Mouse (Mus musculus) lung, postnatal 0 days (tissue): ENCODE results near the gene Olfr1369-ps1. TPM values are rescaled to one million over a fixed set of nuclear protein-coding genes. Genes with fewer than 3 reads are reported as not detected.
"Not testable (repeated sequence)": the region's sequence is repeated elsewhere in the genome, so short reads cannot be mapped to it uniquely, and the experiment has no call there.

Experiments
- ATAC-seq: fragments of 200-750 bp; cut with Nextera tagmentation; 2 replicates; pipeline ENCODE4 v1.8.0; 2017; ENCODE audit warnings: moderate library complexity
- DNase-seq: peaks from one replicate; pipeline ENCODE4 v3.0.0-alpha.2; 2016; ENCODE audit warnings: low spot score
- H3K27ac ChIP-seq: fragments of 300-500 bp; sonication (generic); 2 replicates; pipeline ENCODE4 v1.5.1; 2014; ENCODE audit warnings: antibody characterized with exemption, mild to moderate bottlenecking, low read length, mixed read lengths
- H3K27me3 ChIP-seq: fragments of 300-500 bp; sonication (generic); replicated peaks from 2 replicates; pipeline ENCODE4 v1.6.1; 2014; ENCODE audit warnings: low read length, mixed read lengths; ENCODE audit not compliant: insufficient read depth
- H3K36me3 ChIP-seq: fragments of 300-500 bp; sonication (generic); 2 replicates; pipeline ENCODE4 v1.6.1; 2014; ENCODE audit warnings: low read length, mixed read lengths; ENCODE audit not compliant: insufficient read depth
- H3K4me1 ChIP-seq: fragments of 300-500 bp; sonication (generic); 2 replicates; pipeline ENCODE4 v1.6.1; 2014; ENCODE audit warnings: antibody characterized with exemption, low read depth, low read length, mixed read lengths; ENCODE audit not compliant: insufficient read depth
- H3K4me2 ChIP-seq: fragments of 300-500 bp; sonication (generic); replicated peaks from 2 replicates; pipeline ENCODE4 v1.6.1; 2014; ENCODE audit warnings: low read depth, mild to moderate bottlenecking, low read length, moderate library complexity, mixed read lengths
- H3K4me3 ChIP-seq: fragments of 300-500 bp; sonication (generic); 2 replicates; pipeline ENCODE4 v1.5.1; 2014; ENCODE audit warnings: low read depth, low read length
- H3K9ac ChIP-seq: fragments of 300-500 bp; sonication (generic); replicated peaks from 2 replicates; pipeline ENCODE4 v1.6.1; 2014; ENCODE audit warnings: low read depth, mild to moderate bottlenecking
- H3K9me3 ChIP-seq: fragments of 300-500 bp; sonication (generic); 2 replicates; pipeline ENCODE4 v1.6.1; 2016; ENCODE audit warnings: low read length, mixed read lengths
- CTCF ChIP-seq: IDR thresholded peaks from 2 replicates; pipeline ENCODE4 v1.5.1; 2016; ENCODE audit warnings: antibody characterized with exemption, mild to moderate bottlenecking
- EP300 ChIP-seq: IDR thresholded peaks from 2 replicates; pipeline ENCODE4 v1.6.1; 2016; ENCODE audit warnings: antibody characterized with exemption, mild to moderate bottlenecking, control low read depth
- WGBS: fragments of 180-500 bp; shearing (Covaris S2); extraction: QIAGEN DNeasy Blood & Tissue Kit; methylation state at CpG from one replicate; pipeline ENCODE4 v1.1.7; 2014; 5-methylcytosine and 5-hydroxymethylcytosine counted together
- polyA plus RNA-seq: library from polyadenylated mRNA; unstranded; fragments of >200 nt; fragmentation: Nextera tagmentation; extraction: Ambion mirVana; gene quantifications from 2 replicates; pipeline ENCODE4 v1.2.1, GENCODE M21; 2015

The Olfr1369-ps1 gene
- polyA plus RNA-seq, result not detected in 2 replicates

- not testable (repeated sequence) for DNase-seq
- WGBS, result 71% methylated on average over 3 of the region's 3 CpGs
Observed at GRCm38 (mm10) chr13:21111183-21111582, at the start of gene Olfr1369-ps1. Gene Olfr1369-ps1 (plus strand): TSS chr13:21111483.

GRCm38 (mm10) chr13:21066021-21066420, 45.3 kb upstream of the Olfr1369-ps1 start:
- DNase-seq (no peak), ATAC-seq (no peak)
- no peaks in the 10 kb centered on the region for H3K36me3 ChIP-seq
- H3K27me3 ChIP-seq, result no peaks in the 10 kb centered on the region
- H3K4me2 ChIP-seq, result no peak overlapping the region
- no peak for TF ChIP-seq EP300
- TF ChIP-seq CTCF, result no peak
- H3K4me3 ChIP-seq, result no peak overlapping the region
- no peak overlapping the region for H3K27ac ChIP-seq
- H3K9ac ChIP-seq, result no peak overlapping the region
- WGBS, result 73% methylated on average over 2 of the region's 2 CpGs
- H3K9me3 ChIP-seq, result no peaks in the 10 kb centered on the region
- no peaks in the 10 kb centered on the region for H3K4me1 ChIP-seq

More at GRCm38 (mm10) chr13:21111183-21111582, at the start of gene Olfr1369-ps1:
- H3K4me1 ChIP-seq, ATAC-seq, H3K9me3 ChIP-seq, H3K4me2 ChIP-seq, H3K27ac ChIP-seq, H3K36me3 ChIP-seq, H3K4me3 ChIP-seq, H3K27me3 ChIP-seq, H3K9ac ChIP-seq: not testable (repeated sequence)

- no peaks in the 10 kb centered on the region for H3K36me3 ChIP-seq
- no peaks in the 10 kb centered on the region for H3K9me3 ChIP-seq
- H3K4me2 ChIP-seq, result no peak within 1 kb of the TSS
- no peak within 1 kb of the TSS for H3K9ac ChIP-seq
- TF ChIP-seq CTCF (no peak), EP300 (no peak)
- ATAC-seq, result no peak
- H3K4me3 ChIP-seq, result no peak within 1 kb of the TSS
- H3K4me1 ChIP-seq, result no peaks in the 10 kb centered on the region
- DNase-seq, result no peak
- H3K27ac ChIP-seq, result no peak within 1 kb of the TSS
- H3K27me3 ChIP-seq, result no peaks in the 10 kb centered on the region
- WGBS, result 68% methylated on average over 3 of the region's 3 CpGs
Observed at GRCm38 (mm10) chr13:21074847-21075246, 36.4 kb upstream of the Olfr1369-ps1 start, which contains the start of gene Olfr1370. Gene Olfr1370 (minus strand): TSS chr13:21074947.

GRCm38 (mm10) chr13:21082686-21083085, 28.6 kb upstream of the Olfr1369-ps1 start:
- Histone ChIP-seq H3K27ac (no peak overlapping the region), H3K27me3 (no peaks in the 10 kb centered on the region), H3K9ac (no peak overlapping the region), H3K4me2 (no peak overlapping the region), H3K4me3 (no peak overlapping the region), H3K4me1 (no peaks in the 10 kb centered on the region), H3K9me3 (no peaks in the 10 kb centered on the region), H3K36me3 (no peaks in the 10 kb centered on the region)
- 57% methylated on average over 2 of the region's 2 CpGs for WGBS
- no peak for ATAC-seq
- no peak for TF ChIP-seq CTCF
- TF ChIP-seq EP300, result no peak
- DNase-seq, result no peak

- H3K4me1 ChIP-seq, result no peaks in the 10 kb centered on the region
- H3K36me3 ChIP-seq, result no peaks in the 10 kb centered on the region
- H3K4me3 ChIP-seq, result no peak overlapping the region
- WGBS, result 88% methylated on average over 3 of the region's 3 CpGs
- H3K9me3 ChIP-seq, result no peaks in the 10 kb centered on the region
- no peak overlapping the region for H3K4me2 ChIP-seq
- no peak for ATAC-seq
- no peak overlapping the region for H3K9ac ChIP-seq
- DNase-seq, result no peak
- no peak overlapping the region for H3K27ac ChIP-seq
- no peak for TF ChIP-seq EP300
- TF ChIP-seq CTCF, result no peak
- no peaks in the 10 kb centered on the region for H3K27me3 ChIP-seq
Observed at GRCm38 (mm10) chr13:21109759-21110158, 1.5 kb upstream of the Olfr1369-ps1 start.

GRCm38 (mm10) chr13:21110441-21110840, 842 bp upstream of the Olfr1369-ps1 start:
- DNase-seq, result no peak
- Histone ChIP-seq H3K9ac (no peak overlapping the region), H3K27me3 (no peaks in the 10 kb centered on the region), H3K9me3 (no peaks in the 10 kb centered on the region), H3K4me3 (no peak overlapping the region), H3K4me1 (no peaks in the 10 kb centered on the region), H3K36me3 (no peaks in the 10 kb centered on the region), H3K27ac (no peak overlapping the region), H3K4me2 (no peak overlapping the region)
- no peak for ATAC-seq
- WGBS, result 90% methylated on average over 6 of the region's 6 CpGs
- TF ChIP-seq CTCF, result no peak
- no peak for TF ChIP-seq EP300

- DNase-seq (no peak), ATAC-seq (no peak)
- Histone ChIP-seq H3K4me3 (no peak overlapping the region), H3K36me3 (no peaks in the 10 kb centered on the region), H3K27ac (no peak overlapping the region), H3K4me1 (no peaks in the 10 kb centered on the region), H3K9me3 (no peaks in the 10 kb centered on the region), H3K27me3 (no peaks in the 10 kb centered on the region), H3K4me2 (no peak overlapping the region), H3K9ac (no peak overlapping the region)
- 67% methylated on average over 4 of the region's 4 CpGs for WGBS
- TF ChIP-seq EP300, result no peak
- TF ChIP-seq CTCF, result no peak
Observed at GRCm38 (mm10) chr13:21114121-21114520, 2.8 kb downstream of the Olfr1369-ps1 start.

- WGBS, result 80% methylated on average over 3 of the region's 3 CpGs
- DNase-seq, ATAC-seq: not testable (repeated sequence)
Observed at GRCm38 (mm10) chr13:21129339-21129738, 18.1 kb downstream of the Olfr1369-ps1 start, which contains the start of gene Olfr263. Gene Olfr263 (plus strand): TSS chr13:21129639.

More at GRCm38 (mm10) chr13:21129339-21129738, 18.1 kb downstream of the Olfr1369-ps1 start, which contains the start of gene Olfr263:
- H3K4me2 ChIP-seq, H3K4me3 ChIP-seq, H3K4me1 ChIP-seq, H3K9ac ChIP-seq, H3K36me3 ChIP-seq, H3K27ac ChIP-seq, H3K9me3 ChIP-seq, H3K27me3 ChIP-seq: not testable (repeated sequence)
